ENCODE assay signal across 26 mouse cellular contexts in the genomic region with DNA sequence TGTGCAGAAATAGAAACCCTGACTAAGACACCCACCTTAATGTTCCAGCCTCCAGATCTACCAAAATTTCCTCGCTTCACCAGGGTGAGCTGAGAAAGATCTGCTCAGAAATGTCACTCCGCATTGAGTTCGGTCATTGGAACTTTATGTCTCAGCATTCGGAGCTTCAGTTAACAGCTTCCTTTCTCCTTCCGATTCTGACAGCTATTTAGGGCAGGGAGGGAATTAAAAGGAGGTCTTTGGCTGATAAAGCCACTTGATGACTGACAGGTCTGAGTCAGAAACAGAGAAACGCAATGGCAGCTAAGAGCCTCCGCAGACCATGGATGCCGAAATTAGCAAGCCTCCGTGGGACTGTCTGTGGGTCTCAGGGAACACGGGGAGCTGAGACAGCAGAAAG.
DNase-seq lines count a peak whose midpoint lies in the region; ATAC-seq and TF ChIP-seq lines count a peak whose summit lies in the region.
"Had no signal": no experiment of that assay in that cellular context is flagged by ENCODE, and none has a peak within 500 bp of the region (broad histone marks: within the 10 kb centered on the region; RNA-seq: fewer than 3 reads in every experiment).

No protein-coding gene starts in this region.

- no peak overlapping the region for H3K27ac ChIP-seq in heart, embryonic 10.5 days
- H3K27ac ChIP-seq in heart, embryonic 15.5 days, result no peak overlapping the region
- peak overlapping the region; percentile 47; the same call in 1 of the 2 replicates for H3K27ac ChIP-seq in left cerebral cortex, adult 2 months
- H3K27ac ChIP-seq: embryonic facial prominence, embryonic 13.5 days; forebrain, embryonic 10.5 days; forebrain, embryonic 15.5 days; gastrocnemius, adult 2 months; hindbrain, embryonic 14.5 days; limb, embryonic 13.5 days; lung, embryonic 15.5 days; midbrain, embryonic 10.5 days had no signal

- no peak for ATAC-seq in heart, embryonic 15.5 days (replicated peaks; ENCODE audit: insufficient number of reproducible peaks, insufficient read depth, low FRiP score, low read depth)
- ATAC-seq: CD4-positive, CD25-positive, alpha-beta regulatory T cell, adult 4 months; forebrain, embryonic 15.5 days; intestine, postnatal 0 days; midbrain, embryonic 16.5 days had no signal

- H3K9ac ChIP-seq in heart, embryonic 15.5 days, result no peak overlapping the region
- H3K9ac ChIP-seq: embryonic facial prominence, embryonic 13.5 days; forebrain, embryonic 15.5 days; hindbrain, embryonic 14.5 days; limb, embryonic 13.5 days; lung, embryonic 15.5 days had no signal

- no peak for DNase-seq in heart, embryonic 10.5 days (ENCODE audit: low spot score)
- no peak for DNase-seq in heart, postnatal 4 days
- no peak for DNase-seq in heart, postnatal 25 days (ENCODE audit: low spot score)
- peak in 1 of 2 experiments; percentile 35 for DNase-seq in left cerebral cortex, adult 2 months (ENCODE audit: extremely low spot score in 1 of 2, low spot score in 2 of 2)
- no peak for DNase-seq in left cerebral cortex, adult 11 months (ENCODE audit: low spot score)
- DNase-seq in left cerebral cortex, postnatal 36 days (ENCODE audit: low spot score in 2 of 2), result peak; percentile 39 to 43
- no peak for DNase-seq in embryo, embryonic 10.5 days (ENCODE audit: low spot score)
- DNase-seq: adrenal gland, postnatal 14 days; cerebellum, adult 11-12 months; cerebellum, adult 9-11 months; gastrocnemius, adult 2 months; gastrocnemius, postnatal 36 days; kidney, adult 9 months; kidney, postnatal 10 days had no signal

- peak overlapping the region; percentile 36; the same call in 1 of the 2 replicates for H3K4me3 ChIP-seq in heart, embryonic 10.5 days
- peak overlapping the region; percentile 4; the same call in 1 of the 2 replicates for H3K4me3 ChIP-seq in heart, embryonic 15.5 days
- H3K4me3 ChIP-seq in left cerebral cortex, adult 2 months, result no peak overlapping the region
- H3K4me3 ChIP-seq: embryonic facial prominence, embryonic 13.5 days; forebrain, embryonic 10.5 days; forebrain, embryonic 15.5 days; gastrocnemius, adult 2 months; limb, embryonic 13.5 days; lung, embryonic 15.5 days; midbrain, embryonic 10.5 days had no signal

- WGBS in heart, embryonic 10.5 days, result 35% methylated on average over 10 of the region's 10 CpGs
- WGBS in heart, embryonic 15.5 days, result 38% methylated on average over 10 of the region's 10 CpGs

- peak overlapping the region; percentile 40 for H3K4me2 ChIP-seq in heart, embryonic 15.5 days
- H3K4me2 ChIP-seq: embryonic facial prominence, embryonic 13.5 days; forebrain, embryonic 15.5 days; hindbrain, embryonic 14.5 days; limb, embryonic 13.5 days; liver, embryonic 11.5 days; lung, embryonic 15.5 days had no signal

- no peaks in the 10 kb centered on the region for H3K27me3 ChIP-seq in heart, embryonic 10.5 days (ENCODE audit: insufficient read depth, poor library complexity, severe bottlenecking)
- H3K27me3 ChIP-seq in heart, embryonic 15.5 days, result no peaks in the 10 kb centered on the region
- H3K27me3 ChIP-seq: embryonic facial prominence, embryonic 13.5 days; forebrain, embryonic 15.5 days; limb, embryonic 13.5 days; lung, embryonic 15.5 days had no signal

- TF ChIP-seq CTCF in left cerebral cortex, adult 2 months (IDR thresholded peaks at IDR 0.05), result no peak

- H3K4me1 ChIP-seq in heart, embryonic 10.5 days, result peaks cover 12% of the 10 kb centered on the region
- peaks cover 8% of the 10 kb centered on the region; the same call in 1 of the 2 replicates for H3K4me1 ChIP-seq in heart, embryonic 15.5 days (replicated peaks)
- H3K4me1 ChIP-seq: forebrain, embryonic 15.5 days; limb, embryonic 13.5 days; lung, embryonic 15.5 days; midbrain, embryonic 10.5 days had no signal

- no peaks in the 10 kb centered on the region for H3K9me3 ChIP-seq in heart, embryonic 10.5 days
- H3K9me3 ChIP-seq in heart, embryonic 15.5 days (replicated peaks), result no peaks in the 10 kb centered on the region
- H3K9me3 ChIP-seq: embryonic facial prominence, embryonic 13.5 days; forebrain, embryonic 15.5 days; limb, embryonic 13.5 days; lung, embryonic 15.5 days; midbrain, embryonic 10.5 days had no signal

- 0 out of 2 replicates have a peak, but pooled peaks cover 2% of the 10 kb centered on the region for H3K36me3 ChIP-seq in heart, embryonic 10.5 days
- no peaks in the 10 kb centered on the region for H3K36me3 ChIP-seq in heart, embryonic 15.5 days
- H3K36me3 ChIP-seq: embryonic facial prominence, embryonic 13.5 days; forebrain, embryonic 10.5 days; forebrain, embryonic 15.5 days; limb, embryonic 13.5 days; lung, embryonic 15.5 days; midbrain, embryonic 10.5 days had no signal

- intact Hi-C loops in heart, postnatal 25 days (cut with DNase I), result no loop called here
- intact Hi-C loops in left cerebral cortex, adult 2 months (cut with DNase I), result no loop called here
- intact Hi-C loops in left cerebral cortex, postnatal 36 days (cut with DNase I), result no loop called here

Comparison
In these comparisons a context has a peak if more than half of its experiments do, and no peak if none do; other contexts are left out.
1. DNase-seq: peak in left cerebral cortex, postnatal 36 days (2 of 2); none in heart, embryonic 10.5 days (single experiment), heart, postnatal 4 days (single experiment), heart, postnatal 25 days (single experiment), left cerebral cortex, adult 11 months (single experiment) and embryo, embryonic 10.5 days (single experiment).